Mouse (Mus musculus) frontal cortex, postnatal 14 days (tissue): ENCODE data around the gene G430095P16Rik.

Experiments
- DNase-seq, 2 experiments: peaks; one replicate each; pipeline ENCODE4 v3.0.0; 2022; ENCODE audit warnings: low spot score in 2 of 2

The G430095P16Rik gene

DNA sequence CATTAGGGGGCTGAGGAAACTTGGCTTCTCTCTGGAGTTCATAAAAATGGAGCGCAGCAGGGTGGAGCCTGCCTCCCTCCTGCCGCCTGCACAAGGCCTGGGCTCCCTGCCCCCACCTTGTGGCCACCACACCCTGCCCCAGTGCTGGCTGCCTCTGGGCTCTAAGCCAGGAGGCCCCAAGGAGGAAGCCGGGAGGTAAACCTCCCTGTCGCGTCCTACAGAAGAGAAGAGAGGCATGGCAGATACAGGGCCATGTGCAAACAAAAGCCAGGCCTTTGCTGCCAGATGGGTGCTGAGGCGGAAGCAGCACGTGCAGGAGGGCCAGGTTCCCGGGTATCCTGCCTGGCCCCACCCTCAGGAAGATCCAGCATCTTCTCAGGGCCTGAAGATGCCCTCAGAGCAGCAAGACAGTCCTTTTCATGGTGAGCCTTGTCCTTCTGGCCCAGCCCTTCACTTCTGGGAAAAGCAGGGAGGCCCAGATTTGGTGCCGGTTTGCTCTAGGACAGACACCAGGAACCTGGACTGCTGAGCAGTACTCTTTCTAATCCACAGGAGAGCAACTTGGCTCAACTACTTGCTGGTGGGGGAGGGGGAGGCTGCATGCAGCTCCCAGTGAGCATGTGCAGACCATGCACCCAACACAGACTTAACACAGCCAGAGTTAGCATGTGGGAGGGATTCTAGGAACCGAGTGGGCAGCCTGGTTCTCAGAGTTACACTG lies at the start of gene G430095P16Rik:
G430095P16Rik (plus strand) TSS at position 158 of the 721 bp plus-strand sequence.
- no peak for DNase-seq

DNA sequence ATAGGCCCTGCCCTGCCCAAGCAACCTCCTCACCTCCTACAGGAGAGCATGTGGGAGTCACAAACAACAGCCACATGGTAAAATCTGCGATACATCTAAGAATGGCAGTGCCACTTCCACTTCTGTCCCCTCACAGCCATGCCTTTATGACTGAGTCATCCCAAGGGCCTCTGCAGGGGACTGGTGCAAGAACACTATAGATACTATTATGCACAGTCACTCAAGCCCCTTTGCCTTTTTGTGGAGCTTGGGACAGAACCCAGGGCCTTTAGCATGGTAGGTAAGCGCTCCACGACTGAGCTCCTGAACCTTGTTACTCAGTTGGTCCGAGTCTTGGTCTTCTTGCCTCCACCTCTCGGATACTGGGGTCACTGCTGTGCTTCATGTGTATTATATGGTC lies 45.5 kb upstream of the G430095P16Rik start:
- DNase-seq, result no peak

DNA sequence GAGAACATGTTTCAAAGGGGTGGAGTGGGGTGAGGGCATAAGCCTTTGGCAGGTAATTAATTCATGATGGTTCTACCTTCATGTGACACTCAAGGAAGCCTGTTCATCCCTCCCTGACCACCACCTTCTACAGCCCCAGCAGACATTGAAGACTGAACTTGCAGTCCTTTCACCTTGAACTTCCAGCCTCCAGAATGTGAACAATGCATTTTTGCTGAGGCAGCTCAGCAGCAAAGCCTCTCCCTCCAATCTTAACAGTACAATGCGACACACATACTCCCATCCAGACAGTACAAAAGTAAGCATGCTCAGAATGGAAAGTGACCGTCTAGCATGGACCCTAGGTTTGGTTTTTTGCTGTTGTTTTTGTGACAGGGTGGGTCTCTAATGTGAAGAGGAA lies 41.3 kb upstream of the G430095P16Rik start:
- DNase-seq, result no peak

DNA sequence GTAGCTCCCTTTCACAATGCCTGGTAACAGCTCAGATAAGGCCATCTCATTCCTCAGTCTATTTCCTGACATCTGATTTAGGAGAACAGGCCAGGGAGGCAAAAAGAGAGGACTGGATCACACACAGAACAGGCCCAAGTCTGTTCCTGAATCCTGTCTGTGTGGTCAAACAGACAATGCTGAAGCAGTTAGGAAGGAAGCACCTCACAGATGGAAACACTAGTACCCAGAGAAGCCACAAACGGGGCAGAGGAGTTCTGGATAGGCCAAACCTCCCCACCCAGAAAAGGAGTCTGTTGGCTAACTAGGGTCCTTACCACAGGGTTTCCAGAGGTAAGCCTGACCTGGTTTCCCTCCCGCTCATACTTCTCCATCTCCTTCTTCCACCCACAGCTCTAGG lies 40.5 kb upstream of the G430095P16Rik start:
- DNase-seq, result no peak

DNA sequence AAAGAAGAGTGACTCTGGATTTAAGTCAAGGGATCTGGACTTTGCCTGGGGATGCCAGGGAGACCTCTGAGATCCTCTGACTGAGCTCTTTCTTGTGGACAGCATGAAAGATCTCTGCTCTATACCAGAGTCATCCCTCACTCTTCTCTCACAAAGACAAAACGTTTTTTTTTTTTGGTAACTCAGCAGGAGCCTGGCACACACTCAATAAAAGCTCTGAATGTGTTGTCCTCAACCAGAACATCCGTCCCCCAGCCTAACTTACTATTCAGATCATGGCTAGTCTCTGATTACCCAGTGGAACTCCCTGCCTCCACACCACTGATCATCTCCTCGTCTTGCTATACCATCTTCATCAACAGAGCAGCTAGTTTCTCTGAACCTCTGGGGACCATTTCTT lies 38.3 kb upstream of the G430095P16Rik start:
- no peak for DNase-seq

DNA sequence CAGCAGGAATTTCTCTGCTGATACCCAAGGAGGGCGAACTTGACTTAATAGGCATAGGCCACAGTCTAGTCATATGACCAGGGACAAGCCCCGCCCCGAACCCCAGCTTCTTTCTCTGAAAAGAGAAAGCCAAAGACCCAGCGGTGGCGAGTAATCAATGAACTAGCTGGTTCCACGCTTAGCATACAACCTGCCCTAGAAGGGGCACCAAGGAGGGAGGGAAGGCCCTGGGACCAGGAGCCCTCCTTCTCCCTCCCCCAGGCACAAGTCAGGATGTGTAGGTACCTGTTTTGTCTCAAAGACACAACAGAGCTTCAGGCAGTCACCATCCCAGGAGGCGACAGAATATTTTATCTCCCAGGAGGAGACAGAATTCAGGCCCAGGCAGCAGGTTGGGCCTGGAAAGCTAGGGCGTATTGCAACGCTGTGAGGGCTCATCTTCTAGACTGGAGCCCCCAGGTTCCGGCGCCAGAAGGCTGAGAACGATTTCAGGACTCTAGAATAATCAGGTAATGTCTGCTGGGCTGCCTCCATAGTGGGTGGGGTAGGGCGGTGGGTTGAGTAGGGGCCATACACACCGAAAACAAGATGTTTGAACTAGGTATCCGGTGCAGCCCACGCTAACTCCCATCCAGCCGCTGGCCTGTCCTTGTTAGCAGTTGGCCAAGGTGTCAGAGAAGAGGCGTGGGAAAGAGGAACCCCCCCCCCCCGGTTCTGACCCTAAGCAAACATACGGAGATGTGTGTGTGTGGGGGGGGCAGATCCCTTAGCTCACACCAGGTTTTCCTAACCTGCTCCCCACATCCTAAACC lies 36.4 kb upstream of the G430095P16Rik start, which contains the start of gene Trmt1:
Trmt1 (plus strand) TSS at position 117 of the 812 bp plus-strand sequence.
- no peak for DNase-seq

DNA sequence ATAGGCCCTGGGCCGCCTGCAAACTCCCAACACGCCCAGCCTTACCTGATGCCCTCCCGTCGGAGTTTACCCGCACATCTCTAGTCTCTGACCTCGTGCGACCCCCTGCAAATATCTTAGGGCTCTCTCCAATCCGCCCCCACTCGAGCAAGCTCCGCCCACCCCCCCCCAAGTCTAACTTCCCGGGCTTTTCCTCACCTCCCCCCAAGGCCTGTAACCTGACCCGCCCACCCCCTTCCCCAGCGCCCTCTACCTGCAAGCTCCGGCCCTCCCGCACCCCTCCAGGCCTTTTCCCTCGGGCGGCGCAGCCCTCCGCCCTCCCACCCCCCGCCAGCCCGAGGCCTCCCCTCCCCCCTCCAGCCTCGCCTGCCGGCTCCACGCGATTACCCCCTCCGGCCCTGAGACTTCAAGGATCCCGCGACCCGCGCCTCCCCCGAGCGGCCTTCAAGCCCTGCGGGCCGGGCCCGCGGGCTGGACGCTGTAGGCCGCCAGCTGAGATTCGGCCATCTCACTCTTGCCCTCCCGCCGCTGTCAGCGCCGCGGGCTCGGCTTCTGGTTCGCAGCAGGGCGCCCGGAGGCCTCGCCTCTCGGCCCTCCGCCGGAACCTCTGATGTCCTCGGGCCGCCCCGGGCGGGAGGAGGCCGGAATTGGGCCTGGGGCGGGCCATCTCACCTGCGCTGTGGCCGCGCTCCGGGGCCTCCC lies 35.7 kb upstream of the G430095P16Rik start:
- DNase-seq, result no peak

DNA sequence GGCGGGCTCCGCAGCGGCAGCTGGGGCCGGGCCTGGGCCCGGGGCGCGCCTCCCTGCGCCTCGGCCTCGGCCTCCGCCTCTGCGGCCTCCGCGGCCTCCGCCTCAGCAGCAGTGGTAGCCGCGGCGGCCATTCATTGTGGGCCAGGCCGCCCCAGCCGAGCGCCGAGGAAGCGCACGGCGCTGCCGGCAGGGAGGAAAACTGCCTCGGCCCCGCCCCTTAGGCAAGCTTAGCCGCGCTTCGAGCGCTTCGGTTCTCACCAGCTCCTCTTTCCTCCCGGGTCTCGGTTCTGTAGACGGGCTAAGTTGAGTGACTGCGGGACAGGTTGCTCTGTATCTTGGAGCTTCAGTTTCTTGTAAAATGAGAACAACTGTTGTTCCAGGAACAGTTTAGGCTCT lies 35.1 kb upstream of the G430095P16Rik start, which contains the start of gene Nacc1:
Nacc1 (minus strand) TSS at position 158 of the 396 bp plus-strand sequence.
- peak; percentile 57 to 80 for DNase-seq

DNA sequence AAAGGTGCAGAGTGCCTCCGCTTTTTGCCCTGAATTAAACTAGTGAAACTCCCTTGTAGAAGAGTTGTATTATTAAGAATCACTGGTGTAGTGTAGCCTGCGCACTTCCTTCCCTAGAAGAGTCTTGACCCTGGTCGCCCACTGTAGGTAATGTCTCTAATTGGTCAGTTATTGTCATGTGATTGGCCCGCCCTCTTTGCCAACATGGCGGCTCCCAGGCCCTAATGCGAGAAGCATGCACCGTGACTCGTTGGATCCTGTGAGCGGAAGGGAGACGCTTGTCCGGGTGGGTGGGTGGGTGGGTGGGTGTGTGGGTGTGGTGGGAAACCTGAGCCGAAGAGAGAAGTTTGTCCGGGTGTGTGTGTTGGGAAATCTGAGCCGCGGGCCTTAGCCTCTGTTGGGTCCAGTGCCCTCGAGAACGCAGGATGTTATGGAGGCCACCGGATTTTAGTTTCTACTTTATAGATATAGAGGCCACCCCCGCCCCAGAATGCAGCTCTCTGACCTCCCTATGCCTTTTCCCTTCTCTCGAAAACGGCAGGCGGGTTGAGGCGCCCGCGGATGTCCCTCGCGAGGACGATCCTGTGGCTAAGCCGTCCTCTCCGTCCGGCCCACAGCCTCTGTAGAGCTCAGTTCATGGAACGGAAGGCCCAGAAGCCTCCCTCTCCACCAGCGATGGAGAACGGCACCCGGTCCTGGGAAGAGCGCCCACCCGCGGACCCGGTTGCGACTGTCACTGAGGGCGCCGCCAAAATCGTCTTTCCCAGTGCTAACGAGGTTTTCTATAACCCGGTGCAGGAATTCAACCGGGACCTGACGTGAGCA lies 33.5 kb upstream of the G430095P16Rik start:
- peak; percentile 81 to 86 for DNase-seq

DNA sequence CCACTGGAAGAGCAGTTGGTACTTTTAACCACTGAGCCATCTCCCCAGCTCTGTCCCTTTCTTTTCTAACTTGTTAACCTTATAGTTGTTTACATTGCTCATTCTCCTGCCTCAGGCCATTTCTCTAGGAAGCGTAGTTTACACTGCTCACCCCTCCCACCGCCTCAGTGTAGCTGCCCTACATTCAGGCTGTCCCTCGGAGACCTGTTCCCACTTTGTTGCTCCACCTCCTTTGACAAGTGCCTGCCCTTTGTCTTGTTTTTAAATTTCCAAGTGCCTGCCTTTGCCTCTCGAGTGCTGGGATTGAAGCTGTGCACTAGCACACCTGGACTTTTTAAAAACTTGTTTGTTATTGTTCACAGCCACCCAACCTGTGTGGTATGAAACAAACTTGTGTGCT lies 29.5 kb upstream of the G430095P16Rik start:
- DNase-seq, result no peak

DNA sequence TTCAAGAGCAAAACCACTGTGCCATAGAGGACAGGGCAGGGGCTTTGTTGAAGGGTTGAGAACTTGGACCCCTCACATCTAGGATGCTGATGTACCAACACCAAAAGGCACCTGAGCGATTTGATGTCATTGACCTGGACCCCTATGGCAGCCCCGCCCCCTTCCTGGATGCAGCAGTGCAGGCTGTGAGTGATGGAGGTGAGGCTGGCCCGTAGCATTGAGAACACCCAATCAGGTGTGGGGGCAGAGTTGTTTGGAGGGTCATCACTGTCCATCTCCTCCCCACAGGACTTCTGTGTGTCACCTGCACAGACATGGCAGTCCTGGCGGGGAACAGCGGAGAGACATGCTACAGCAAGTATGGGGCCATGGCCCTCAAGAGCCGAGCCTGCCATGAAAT lies 27.7 kb upstream of the G430095P16Rik start:
- no peak for DNase-seq

DNA sequence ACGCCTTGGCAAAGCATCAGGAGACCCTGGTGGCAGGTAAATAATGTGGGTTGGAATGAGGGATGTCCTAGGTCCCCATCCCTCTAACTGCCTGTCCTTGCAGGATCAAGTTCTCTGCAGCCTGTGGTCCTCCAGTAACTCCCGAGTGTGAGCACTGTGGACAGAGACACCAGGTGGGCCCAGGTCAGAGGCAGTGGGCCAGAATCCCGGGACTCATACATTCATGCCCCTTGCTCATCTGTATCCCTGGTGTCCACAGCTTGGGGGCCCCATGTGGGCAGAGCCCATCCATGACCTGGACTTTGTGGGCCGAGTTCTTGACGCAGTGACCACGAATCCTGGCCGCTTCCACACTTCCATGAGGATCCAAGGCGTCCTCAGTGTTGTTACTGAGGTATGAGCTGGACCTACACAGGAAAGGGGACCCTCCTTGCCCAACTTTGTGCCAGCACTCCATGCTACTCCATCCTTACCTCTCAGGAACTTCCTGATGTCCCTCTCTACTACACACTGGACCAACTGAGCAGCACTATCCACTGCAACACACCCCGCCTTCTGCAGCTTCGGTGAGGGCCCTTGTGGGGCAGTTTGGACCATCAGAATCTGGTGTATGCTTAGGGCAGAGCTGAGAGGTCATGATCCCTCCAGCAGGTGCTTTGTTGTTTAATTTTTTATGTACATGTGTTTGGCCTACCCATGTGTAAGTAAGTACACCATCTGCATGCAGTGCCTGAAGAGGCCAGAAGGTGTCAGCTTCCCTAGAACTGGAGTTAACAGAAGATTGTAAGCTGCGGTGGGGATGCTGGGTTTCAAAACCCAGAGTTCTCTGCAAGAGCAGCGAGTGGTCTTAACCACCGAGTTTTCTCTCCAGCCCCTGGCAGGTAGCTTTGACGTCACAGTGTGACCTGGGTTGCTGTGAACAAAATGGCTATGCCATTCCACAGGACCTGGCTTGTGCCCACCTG lies 25.4 kb upstream of the G430095P16Rik start:
- DNase-seq, result no peak

DNA sequence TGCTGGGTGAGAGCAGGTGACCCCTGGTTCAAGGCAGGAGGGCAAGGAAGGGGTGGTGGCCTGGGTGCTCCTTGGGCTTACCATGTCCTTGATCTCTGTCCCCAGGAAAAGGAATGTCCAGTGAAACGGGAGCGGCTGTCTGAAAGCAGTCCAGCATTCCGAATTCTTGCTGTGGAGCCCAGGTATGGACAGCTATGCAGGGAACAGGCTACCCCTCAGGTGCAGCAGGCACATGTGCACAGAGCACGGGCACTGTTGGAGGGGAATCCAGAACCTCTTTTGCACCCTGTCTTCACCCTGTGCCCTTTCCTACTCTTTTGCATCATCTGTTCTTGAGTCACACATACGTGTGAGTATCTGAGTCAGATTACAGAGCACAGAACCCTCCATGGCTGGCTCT lies 24.5 kb upstream of the G430095P16Rik start:
- no peak for DNase-seq

DNA sequence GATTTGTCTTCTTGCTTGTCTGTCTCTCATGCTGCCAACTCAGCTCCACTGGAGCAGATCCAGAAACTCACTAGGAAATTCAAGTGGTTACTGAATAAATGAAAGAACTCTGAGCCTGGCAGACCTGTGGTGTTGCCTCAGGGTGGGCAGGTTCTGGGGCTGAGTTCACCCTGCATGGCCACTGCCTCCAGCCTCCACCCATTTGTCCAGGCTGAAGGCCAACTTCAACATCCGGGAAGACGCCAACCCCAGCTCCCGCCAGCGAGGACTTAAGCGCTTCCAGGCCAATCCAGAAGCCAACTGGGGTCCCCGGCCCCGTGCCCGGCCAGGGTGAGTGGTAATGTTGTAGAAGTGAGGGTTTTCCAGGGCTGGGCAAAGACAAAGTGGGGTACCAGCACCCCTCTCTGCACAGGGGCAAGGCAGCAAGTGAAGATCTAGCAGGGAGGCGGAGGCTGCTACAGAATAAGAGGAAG lies 23.8 kb upstream of the G430095P16Rik start:
- DNase-seq, result peak in 1 of 2 experiments; percentile 47

DNA sequence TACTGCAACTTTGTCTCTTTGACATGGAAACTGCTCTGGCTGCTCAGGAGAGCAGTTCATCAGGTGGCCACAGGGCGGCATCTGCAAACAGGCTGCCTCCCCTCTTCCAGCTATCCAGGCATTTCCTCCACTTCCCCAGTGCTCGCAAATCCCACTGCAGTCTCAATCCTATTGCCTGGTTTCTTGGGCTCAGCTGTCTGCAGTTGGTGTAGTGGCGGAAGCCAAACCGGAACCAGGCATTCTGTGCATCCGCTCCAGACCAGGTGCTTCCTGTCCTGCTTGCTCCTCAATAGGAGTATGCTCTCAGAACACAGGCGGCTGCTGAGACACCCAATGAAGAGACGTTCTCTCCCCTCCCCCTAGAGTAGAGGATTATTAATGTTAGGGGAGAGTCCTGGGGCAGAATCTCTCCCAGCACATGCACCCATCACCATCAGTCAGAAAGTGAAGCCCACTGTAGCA lies 22.9 kb upstream of the G430095P16Rik start:
- peak; percentile 54 to 72 for DNase-seq

DNA sequence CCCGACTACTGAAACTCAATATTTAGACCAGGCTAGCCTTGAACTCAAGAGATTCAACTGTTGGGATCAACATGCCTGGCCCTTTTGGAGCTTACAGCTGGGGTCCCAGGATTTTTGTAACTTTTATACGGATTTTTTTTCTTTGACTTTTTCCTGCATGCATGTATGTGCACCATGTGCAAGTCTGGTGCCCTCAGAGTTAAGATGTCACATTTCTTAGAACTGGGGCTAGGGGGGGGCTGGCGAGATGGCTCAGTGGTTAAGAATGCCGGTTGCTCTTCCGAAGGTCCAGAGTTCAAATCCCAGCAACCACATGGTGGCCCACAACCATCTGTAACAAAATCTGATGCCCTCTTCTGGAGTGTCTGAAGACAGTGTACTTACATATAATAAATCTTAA lies 22.3 kb upstream of the G430095P16Rik start:
- no peak for DNase-seq

DNA sequence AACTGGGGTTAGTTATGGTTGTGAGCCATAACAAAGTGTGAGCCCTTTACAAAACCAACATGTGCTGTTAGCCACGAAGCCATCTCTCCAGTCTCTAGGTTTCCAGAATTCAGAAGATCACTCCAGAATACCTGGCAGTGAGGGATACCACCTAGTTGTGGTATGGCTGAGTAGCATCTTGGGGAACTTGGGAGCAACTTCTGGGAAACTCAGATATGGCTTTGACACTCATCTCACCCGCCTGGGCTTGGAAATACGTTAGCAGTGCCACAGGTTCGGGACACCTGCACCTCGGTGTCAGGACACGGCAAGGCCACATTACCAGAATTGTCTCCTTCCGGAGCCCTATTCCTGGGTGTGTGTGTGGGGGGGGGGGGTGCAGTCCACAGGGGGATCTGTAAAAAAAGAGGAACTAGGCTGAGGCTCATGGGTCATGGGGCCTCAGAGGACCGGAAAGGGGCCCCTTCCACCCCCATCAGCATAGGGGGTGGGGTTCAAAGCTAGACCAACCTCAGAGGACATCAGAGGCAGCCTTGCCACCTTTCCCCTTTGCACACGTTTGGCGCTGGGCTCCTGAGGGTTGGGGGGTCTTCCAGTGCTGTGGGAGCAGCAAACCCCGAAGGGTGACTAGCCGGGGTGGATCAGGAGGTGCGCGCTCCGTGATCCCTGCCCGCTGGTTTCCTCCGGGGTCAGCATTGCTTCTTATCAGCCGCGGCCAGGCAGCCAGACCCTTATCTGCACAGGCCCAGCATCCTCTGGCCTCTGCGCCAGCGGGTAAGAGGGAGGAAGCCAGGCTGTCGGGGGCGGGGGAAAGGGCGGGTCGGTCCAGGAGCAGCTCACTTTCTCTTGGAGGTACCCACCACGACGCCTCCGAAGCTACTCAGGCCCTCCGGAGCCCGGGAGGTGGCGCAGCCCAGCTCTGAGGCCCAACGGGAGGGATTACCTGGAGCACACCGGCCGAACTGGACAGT lies 21.6 kb upstream of the G430095P16Rik start, which contains the start of gene Lyl1:
Lyl1 (plus strand) TSS at position 517 of the 971 bp plus-strand sequence.
- DNase-seq, result peak in 1 of 2 experiments; percentile 13

DNA sequence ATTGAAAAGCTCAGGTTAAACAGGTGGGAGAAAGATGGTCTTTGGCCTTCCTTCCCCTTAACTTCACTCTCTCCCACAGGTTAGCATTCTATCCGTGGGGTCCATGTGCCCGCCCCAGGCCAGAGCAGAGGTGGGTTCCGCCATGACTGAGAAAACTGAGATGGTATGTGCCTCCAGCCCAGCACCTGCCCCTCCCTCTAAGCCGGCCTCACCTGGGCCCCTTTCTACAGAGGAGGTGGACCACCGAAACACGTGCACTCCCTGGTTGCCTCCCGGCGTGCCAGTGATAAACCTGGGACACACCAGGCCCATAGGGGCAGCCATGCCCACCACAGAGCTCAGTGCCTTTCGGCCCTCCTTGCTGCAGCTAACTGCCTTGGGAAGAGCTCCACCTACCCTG lies 20.2 kb upstream of the G430095P16Rik start:
- DNase-seq, result peak in 1 of 2 experiments; percentile 7
